Mouse (Mus musculus): ENCODE data around the gene Lonrf2. TPM values are rescaled to one million over a fixed set of nuclear protein-coding genes. Genes with fewer than 3 reads are reported as not detected.

The Lonrf2 gene
- total RNA-seq (2023) = under 1 TPM; 0.49 to 0.55 TPM

GRCm38 (mm10) chr1:38836477-38836872, at the start of gene Lonrf2:
Gene Lonrf2 (minus strand): TSS chr1:38836711.

Other genes with a start within 250 kb of the Lonrf2 start
- gene Aff3, start 171.8 kb downstream of the Lonrf2 start, total RNA-seq (2023) = 1 to 10 TPM; 2.5 to 4.5 TPM
- gene Chst10, start 61.5 kb upstream of the Lonrf2 start, total RNA-seq (2023) = 1 to 10 TPM; 4.1 to 7.4 TPM
- gene Nms, start 102.4 kb upstream of the Lonrf2 start, total RNA-seq (2023) = not detected
- 10 to 100 TPM; 41.7 to 42.7 TPM for gene Pdcl3, start 148.9 kb upstream of the Lonrf2 start, total RNA-seq (2023)